Mouse (Mus musculus): ENCODE measurements around the gene Slc1a2.

The Slc1a2 gene

GRCm38 (mm10) chr2:102712678-102713628, 54.5 kb downstream of the Slc1a2 start:
- no peak for DNase-seq (ENCODE audit: low read depth, low spot score)

- no peak for DNase-seq (ENCODE audit: low read depth, low spot score)
Measured at GRCm38 (mm10) chr2:102714320-102714719, 55.9 kb downstream of the Slc1a2 start.

GRCm38 (mm10) chr2:102715754-102716153, 57.3 kb downstream of the Slc1a2 start:
- no peak for DNase-seq (ENCODE audit: low read depth, low spot score)

GRCm38 (mm10) chr2:102721859-102722258, 63.4 kb downstream of the Slc1a2 start:
- no peak for DNase-seq (ENCODE audit: low read depth, low spot score)

- no peak for DNase-seq (ENCODE audit: low read depth, low spot score)
Measured at GRCm38 (mm10) chr2:102725054-102725453, 66.6 kb downstream of the Slc1a2 start.

- no peak for DNase-seq (ENCODE audit: low read depth, low spot score)
Measured at GRCm38 (mm10) chr2:102730386-102730785, 71.9 kb downstream of the Slc1a2 start.

- no peak for DNase-seq (ENCODE audit: low read depth, low spot score)
Measured at GRCm38 (mm10) chr2:102730788-102731187, 72.3 kb downstream of the Slc1a2 start.

GRCm38 (mm10) chr2:102733128-102733527, 74.7 kb downstream of the Slc1a2 start:
- peak; percentile 70 for DNase-seq (ENCODE audit: low read depth, low spot score)

- no peak for DNase-seq (ENCODE audit: low read depth, low spot score)
Measured at GRCm38 (mm10) chr2:102734055-102734454, 75.6 kb downstream of the Slc1a2 start.

GRCm38 (mm10) chr2:102735031-102735430, 76.6 kb downstream of the Slc1a2 start:
- DNase-seq (ENCODE audit: low read depth, low spot score): no peak

GRCm38 (mm10) chr2:102735811-102736210, 77.4 kb downstream of the Slc1a2 start:
- no peak for DNase-seq (ENCODE audit: low read depth, low spot score)

GRCm38 (mm10) chr2:102736490-102736889, 78.0 kb downstream of the Slc1a2 start:
- no peak for DNase-seq (ENCODE audit: low read depth, low spot score)

GRCm38 (mm10) chr2:102738852-102739251, 80.4 kb downstream of the Slc1a2 start:
- DNase-seq (ENCODE audit: low read depth, low spot score): no peak

GRCm38 (mm10) chr2:102742685-102743084, 84.2 kb downstream of the Slc1a2 start:
- DNase-seq (ENCODE audit: low read depth, low spot score): no peak

GRCm38 (mm10) chr2:102743918-102744696, 85.6 kb downstream of the Slc1a2 start:
- DNase-seq (ENCODE audit: low read depth, low spot score): peak; percentile 56

GRCm38 (mm10) chr2:102745259-102745906, 86.9 kb downstream of the Slc1a2 start:
- peak; percentile 30 for DNase-seq (ENCODE audit: low read depth, low spot score)

GRCm38 (mm10) chr2:102747758-102748157, 89.3 kb downstream of the Slc1a2 start:
- DNase-seq (ENCODE audit: low read depth, low spot score): peak; percentile 26

GRCm38 (mm10) chr2:102749926-102750325, 91.5 kb downstream of the Slc1a2 start:
- no peak for DNase-seq (ENCODE audit: low read depth, low spot score)

GRCm38 (mm10) chr2:102751846-102752245, 93.4 kb downstream of the Slc1a2 start:
- DNase-seq (ENCODE audit: low read depth, low spot score): no peak

- DNase-seq (ENCODE audit: low read depth, low spot score): no peak
Measured at GRCm38 (mm10) chr2:102757241-102757860, 98.9 kb downstream of the Slc1a2 start.

- no peak for DNase-seq (ENCODE audit: low read depth, low spot score)
Measured at GRCm38 (mm10) chr2:102759479-102759878, 101.0 kb downstream of the Slc1a2 start.
